Mouse (Mus musculus) yolk sac, embryonic 10.5 days (tissue): ENCODE measurements around the gene Pde7b.

Experiments used
- DNase-seq: peaks from one replicate; pipeline ENCODE4 v3.0.0-alpha.2; 2017; ENCODE audit warnings: low spot score

Gene Pde7b

DNA sequence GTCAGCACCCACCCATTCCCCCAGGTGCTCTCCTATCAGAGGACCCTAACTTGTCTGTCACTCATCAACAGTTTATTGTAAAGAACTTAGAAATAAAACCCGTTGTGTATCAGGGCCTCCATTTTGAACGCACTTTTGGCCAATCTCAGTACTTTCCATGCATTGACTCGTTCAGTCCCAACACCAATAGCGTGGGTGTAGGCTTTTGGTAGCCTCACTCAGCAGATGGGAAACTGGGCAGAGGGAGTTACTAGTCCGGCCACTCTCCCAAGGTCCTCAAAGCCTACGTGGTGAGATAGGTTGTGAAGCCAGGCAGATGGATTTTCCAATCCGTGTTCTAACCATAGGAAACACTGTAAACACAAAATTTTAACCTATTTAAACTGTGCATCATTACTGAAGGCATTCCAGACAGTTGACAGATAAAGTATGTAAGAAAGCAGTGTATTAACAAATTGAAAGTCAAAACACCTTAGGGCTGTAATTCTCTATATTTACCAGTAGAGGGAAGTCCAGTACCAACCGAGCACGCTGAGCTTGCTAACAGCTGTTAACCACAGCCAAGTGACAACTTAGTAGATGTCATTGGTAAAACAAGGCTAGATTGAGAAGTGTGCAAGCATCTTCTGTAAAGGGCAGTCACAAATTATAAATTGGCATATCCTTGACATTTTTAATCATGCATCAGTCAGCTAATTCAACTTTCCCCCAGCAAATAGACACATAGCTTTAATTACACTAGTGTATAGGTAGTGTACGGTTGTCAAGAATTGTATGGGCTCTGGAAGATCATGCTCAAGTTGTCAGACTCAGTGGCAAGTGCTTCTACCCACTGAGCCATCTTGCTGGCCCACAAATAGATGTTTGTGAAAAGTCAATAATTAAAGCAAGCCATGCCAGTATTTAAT lies 363.1 kb downstream of the Pde7b start:
- DNase-seq: no peak

DNA sequence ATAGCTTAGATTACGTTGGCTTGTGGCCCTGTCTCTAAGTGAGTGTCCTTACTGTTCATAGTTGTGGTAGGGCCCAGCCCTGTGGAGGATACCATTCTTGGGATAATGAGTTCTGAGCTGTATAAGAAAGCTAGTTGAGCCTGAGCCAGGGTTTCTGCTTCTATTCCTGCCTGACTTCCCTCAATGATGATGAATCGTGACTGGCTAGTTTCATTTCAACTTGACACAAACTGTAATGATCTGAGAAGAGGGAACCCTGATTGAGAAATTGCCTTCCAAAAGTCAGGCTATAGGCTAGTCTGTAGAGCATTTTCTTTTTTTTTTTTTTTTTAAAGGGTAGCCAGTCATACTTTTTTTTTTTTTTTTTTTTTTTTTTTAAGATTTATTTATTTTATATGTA lies 376.0 kb downstream of the Pde7b start:
- no peak for DNase-seq
